Mouse (Mus musculus): Measurements from ENCODE around the gene Sema3f.

Gene Sema3f

DNA sequence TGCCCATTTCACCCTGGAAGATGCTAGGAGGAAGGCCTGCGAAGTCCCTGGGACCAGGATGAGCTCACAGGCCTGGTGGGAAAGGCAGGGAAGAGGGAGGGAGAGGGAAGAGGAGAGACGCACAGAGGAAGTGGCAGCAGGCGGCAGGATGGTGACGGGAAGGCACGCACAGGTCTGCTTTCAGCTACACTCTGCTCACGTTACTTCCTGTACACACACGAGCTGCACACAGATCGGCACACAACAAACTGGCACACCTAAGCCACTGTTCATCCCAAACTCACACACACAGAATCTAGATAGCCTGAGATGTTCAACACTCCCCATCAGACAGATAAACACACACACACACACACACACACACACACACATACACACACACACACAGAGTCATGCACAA is 19.9 kb downstream of the Sema3f start:
- DNase-seq (ENCODE audit: low spot score), result no peak

DNA sequence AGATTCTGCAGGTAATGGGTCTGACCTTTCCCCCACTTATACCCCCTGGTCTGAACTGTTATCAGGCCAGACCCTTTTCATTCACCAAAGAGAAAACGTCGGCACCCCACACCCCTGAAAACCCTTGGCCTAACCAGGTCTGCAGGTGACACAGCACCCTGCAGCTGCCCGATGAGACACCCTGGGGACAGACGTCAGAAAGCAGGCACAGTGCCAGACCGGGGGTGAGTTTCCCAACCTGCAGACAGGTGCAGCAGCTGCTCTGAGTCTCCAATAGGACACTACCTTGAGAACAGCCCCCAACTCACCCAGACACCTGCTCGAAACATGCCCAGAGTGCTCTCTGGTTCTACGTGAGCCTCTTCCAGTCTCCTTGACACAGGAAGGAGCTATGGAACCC is 21.3 kb downstream of the Sema3f start:
- DNase-seq (ENCODE audit: low spot score), result no peak

GRCm38 (mm10) chr9:107688415-107688814 is 21.9 kb downstream of the Sema3f start:
- no peak for DNase-seq (ENCODE audit: low spot score)

DNA sequence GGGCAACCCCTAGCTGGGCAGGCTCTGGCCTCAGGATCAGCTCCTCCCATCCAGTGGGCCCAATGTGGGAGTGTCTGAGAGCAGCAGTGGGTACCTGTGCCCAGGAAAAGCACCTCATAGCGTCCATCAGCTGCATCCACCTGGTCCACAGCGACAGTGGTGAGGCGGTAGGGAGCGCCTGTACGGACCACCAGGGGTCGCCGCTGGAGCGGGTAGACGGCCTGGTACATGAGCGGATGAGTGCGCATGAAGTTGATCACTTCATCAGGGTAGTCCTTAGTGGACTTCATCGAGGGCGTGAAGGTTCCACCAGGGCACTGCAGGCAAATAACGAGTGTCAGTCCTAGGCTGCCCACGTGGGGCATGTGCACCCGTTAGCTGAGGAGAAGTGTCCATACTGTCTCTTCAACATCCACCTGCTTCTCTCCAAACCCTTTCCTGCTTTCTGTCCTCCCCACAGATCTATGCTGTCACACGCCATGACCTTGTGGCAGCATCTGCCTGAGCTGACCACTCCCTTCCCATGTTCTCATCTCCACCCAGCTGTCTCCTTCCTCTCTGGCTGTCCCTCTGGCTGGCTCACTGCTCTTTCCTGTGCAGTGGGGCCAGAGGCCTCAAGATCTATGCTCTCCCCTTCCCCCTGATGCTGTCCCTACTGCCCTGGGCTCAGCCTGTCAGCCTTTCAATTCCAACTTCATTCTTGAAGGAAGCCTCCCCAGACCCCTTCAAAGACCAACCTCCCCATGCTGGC is 24.9 kb downstream of the Sema3f start:
- DNase-seq (ENCODE audit: low spot score), result peak; percentile 72

- no peak for DNase-seq (ENCODE audit: low spot score)
Measured at GRCm38 (mm10) chr9:107682405-107682804, 27.9 kb downstream of the Sema3f start.

GRCm38 (mm10) chr9:107679501-107679900 is 30.8 kb downstream of the Sema3f start, which contains the start of gene Gnat1:
Gene Gnat1, minus strand, starts transcription at chr9:107679712.
- DNase-seq (ENCODE audit: low spot score), result no peak

GRCm38 (mm10) chr9:107678861-107679260 is 31.4 kb downstream of the Sema3f start:
- no peak for DNase-seq (ENCODE audit: low spot score)

- DNase-seq (ENCODE audit: low spot score), result peak; percentile 82
Measured at GRCm38 (mm10) chr9:107677819-107678526, 32.3 kb downstream of the Sema3f start.

DNA sequence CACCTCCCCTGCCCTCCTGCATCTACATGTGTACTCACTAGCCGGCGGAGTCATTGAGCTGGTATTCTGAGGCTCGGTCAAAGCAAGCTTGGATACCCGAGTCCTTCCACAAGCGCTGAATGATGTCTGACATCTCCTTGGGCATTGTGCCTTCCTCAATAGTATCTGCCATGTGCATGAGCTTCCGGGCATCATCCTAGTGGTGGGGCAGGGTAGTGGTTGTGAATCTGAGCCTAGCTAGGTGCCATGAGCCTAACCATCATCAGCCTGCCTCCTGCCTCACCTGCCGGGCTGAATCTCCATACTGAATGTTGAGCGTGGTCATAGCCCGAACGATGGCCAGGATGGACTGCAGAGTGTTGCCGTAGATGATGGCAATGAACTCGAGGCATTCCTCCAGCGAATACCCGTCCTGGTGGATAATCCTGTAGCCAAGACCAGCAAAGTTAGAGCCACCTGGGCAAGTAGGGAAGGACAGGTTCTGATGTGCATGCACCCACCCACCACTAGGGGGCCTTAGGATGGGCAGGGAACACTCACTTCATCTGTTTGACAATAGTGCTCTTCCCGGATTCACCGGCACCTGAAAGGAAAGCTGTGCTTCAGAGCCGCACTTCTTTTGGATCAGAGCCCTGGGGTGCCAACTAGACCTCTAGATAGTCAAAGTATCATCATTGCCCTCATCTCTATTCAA is 33.0 kb downstream of the Sema3f start:
- peak; percentile 53 for DNase-seq (ENCODE audit: low spot score)

GRCm38 (mm10) chr9:107676302-107676701 is 34.0 kb downstream of the Sema3f start:
- no peak for DNase-seq (ENCODE audit: low spot score)

GRCm38 (mm10) chr9:107675671-107676301 is 34.5 kb downstream of the Sema3f start:
- DNase-seq (ENCODE audit: low spot score), result peak; percentile 76

DNA sequence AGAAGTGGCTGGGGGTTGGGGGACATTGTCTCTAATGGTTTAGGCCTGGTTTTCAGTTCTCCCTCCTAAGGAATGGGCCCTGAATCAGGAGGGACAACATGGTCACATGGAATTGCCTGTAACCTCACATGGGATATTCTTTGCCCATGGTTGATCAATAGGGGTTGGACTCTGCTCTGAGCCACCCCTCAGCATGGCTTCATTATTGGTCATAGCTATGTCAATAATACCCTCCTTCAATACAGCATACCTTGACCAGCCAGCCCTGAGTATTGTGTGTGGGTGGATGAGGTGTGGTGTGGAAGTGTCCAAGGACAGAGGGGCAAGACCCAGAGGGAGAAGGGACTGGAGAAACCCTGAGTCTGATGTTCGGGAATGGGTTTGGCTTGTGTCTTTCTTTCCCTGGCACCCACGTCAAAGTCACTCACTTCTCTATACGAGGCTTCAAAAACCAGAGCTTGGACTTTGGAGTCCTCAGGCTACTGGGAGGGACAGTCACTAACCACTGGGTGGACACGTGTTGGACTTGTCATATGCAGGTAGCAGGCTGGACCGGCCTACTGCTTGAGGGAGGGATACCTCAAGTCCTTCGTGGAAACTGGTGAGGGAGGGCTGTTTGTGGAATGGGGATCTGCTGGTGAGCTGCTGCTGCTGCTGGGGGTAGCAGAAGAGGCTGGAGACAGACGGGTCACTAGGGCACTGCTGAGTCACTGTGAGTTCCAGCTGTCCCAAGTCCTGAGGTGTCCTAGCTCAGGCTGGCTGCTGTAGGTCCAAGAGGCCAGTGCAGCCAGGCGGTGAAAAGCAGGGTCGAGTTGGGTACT is 35.5 kb downstream of the Sema3f start:
- DNase-seq (ENCODE audit: low spot score), result no peak

DNA sequence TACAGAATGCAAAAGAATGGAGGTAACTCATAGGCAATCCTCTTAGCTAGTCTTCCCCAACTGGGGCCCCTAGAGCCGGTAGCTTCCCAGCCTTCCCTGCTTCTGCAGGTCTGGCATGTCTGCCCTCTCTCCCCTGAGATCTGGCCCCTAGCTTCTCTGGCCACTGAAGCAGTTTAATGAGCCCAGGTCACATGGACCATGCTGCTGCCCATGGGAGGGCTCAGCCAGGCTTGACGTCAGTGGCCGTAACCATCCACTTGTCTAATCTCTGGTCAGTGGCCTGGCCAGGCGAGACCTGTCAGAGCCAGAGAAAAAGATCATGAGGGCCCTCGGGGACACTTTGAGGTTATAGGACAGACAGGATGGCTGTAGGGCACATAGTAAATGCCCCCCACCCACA is 40.0 kb downstream of the Sema3f start:
- DNase-seq (ENCODE audit: low spot score), result no peak

GRCm38 (mm10) chr9:107669480-107669945 is 40.8 kb downstream of the Sema3f start, which contains the start of gene Slc38a3:
Gene Slc38a3, minus strand, starts transcription at chr9:107669530.
- DNase-seq (ENCODE audit: low spot score), result no peak

- DNase-seq (ENCODE audit: low spot score), result no peak
Measured at GRCm38 (mm10) chr9:107668916-107669315, 41.4 kb downstream of the Sema3f start.

DNA sequence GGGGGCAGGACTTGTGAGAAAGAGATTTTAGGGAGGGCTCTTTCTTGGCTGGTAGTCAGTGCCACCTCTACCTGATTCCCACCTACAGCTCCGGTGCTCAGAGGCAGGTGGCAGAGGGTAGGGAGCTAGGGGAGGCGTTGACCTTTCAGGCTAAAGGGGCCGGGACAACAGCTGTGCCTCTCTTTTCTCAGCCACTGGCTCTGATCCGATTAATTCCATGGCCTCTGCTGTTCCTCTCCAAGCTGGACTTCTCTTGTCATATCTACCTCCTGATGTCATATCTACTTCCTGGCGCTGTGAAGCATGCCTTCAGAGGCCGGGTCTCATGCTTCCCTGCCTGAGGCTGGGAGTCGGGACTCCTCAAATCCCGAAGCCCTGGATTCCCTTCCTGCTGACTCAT is 42.3 kb downstream of the Sema3f start:
- no peak for DNase-seq (ENCODE audit: low spot score)

GRCm38 (mm10) chr9:107667219-107667618 is 43.1 kb downstream of the Sema3f start:
- DNase-seq (ENCODE audit: low spot score), result no peak

- no peak for DNase-seq (ENCODE audit: low spot score)
Measured at GRCm38 (mm10) chr9:107666751-107667205, 43.5 kb downstream of the Sema3f start.

- no peak for DNase-seq (ENCODE audit: low spot score)
Measured at GRCm38 (mm10) chr9:107665308-107665707, 45.0 kb downstream of the Sema3f start.

DNA sequence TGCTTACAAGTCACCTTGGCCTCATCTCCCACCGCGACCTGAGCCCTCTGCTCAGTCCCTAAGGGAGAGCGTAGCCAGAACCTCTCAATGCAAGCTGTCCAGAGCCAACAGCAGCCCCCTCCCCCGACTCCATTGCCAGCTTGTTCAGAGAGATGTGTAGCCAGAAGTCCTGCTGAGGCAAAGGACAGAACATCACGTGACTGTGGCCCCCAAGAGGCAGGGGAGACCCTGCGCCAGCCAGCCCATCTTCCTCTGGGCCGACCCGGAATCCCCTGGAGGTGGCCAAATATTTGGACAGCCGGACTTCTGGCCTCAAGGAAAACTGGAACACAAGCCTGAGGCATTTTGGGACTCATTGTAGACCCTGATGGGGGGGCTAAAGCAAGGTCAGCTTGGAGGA is 46.8 kb downstream of the Sema3f start:
- no peak for DNase-seq (ENCODE audit: low spot score)

DNA sequence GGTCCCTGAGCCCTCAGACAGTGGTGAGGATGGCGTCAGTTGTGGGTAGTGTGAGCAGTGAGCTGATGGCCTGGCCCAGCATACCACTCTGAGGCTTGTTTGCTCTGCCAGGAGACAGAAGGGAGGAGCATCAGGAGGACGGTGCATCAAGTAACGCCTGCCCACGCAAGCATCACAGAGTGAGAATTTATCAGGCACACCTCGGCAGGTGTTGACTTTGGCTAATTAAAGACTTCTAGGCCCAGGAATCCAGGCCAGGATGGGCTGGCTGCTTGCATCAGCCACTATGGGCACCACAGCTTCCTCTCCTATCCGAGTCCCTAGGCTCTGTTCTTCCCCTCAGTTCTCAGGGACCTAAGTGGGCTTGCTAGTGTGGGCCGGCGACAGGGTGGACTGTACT is 47.9 kb downstream of the Sema3f start:
- no peak for DNase-seq (ENCODE audit: low spot score)

Data from urinary bladder, postnatal 14 days (tissue).